Mouse (Mus musculus) embryonic facial prominence, embryonic 14.5 days (tissue): ENCODE results near the gene Art4. TPM values are rescaled to one million over a fixed set of nuclear protein-coding genes. Genes with fewer than 3 reads are reported as not detected.
A peak's percentile ranks its signal among the peaks of the same experiment; 100 is the strongest.
"Not testable (repeated sequence)": the region's sequence is repeated elsewhere in the genome, so short reads cannot be mapped to it uniquely, and the experiment has no call there.

Experiments used
- ATAC-seq: fragments of 200-750 bp; cut with Nextera tagmentation; 2 replicates; pipeline ENCODE4 v1.8.0; 2017; ENCODE audit warnings: low read depth, moderate number of reproducible peaks, moderate TSS enrichment
- DNase-seq: peaks from one replicate; pipeline ENCODE4 v3.0.0-alpha.2; 2015; ENCODE audit warnings: low spot score
- H3K27ac ChIP-seq: fragments of 300-500 bp; sonication (generic); replicated peaks from 2 replicates; pipeline ENCODE4 v1.5.1; 2014; ENCODE audit warnings: low read depth, mild to moderate bottlenecking, low read length, moderate library complexity
- H3K27me3 ChIP-seq: fragments of 300-500 bp; sonication (generic); replicated peaks from 2 replicates; pipeline ENCODE4 v1.6.1; 2014; ENCODE audit warnings: low read length; ENCODE audit not compliant: control insufficient read depth, insufficient read depth
- H3K36me3 ChIP-seq: fragments of 300-500 bp; sonication (generic); 2 replicates; pipeline ENCODE4 v1.6.1; 2014; ENCODE audit warnings: low read length, mixed read lengths; ENCODE audit not compliant: control insufficient read depth, insufficient read depth
- H3K4me1 ChIP-seq: fragments of 300-500 bp; sonication (generic); 2 replicates; pipeline ENCODE4 v1.6.1; 2014; ENCODE audit warnings: antibody characterized with exemption, low read length; ENCODE audit not compliant: control insufficient read depth, insufficient read depth
- H3K4me2 ChIP-seq: fragments of 300-500 bp; sonication (generic); 2 replicates; pipeline ENCODE4 v1.6.1; 2014; ENCODE audit warnings: low read depth, mild to moderate bottlenecking, low read length, moderate library complexity, mixed read lengths
- H3K4me3 ChIP-seq: fragments of 300-500 bp; sonication (generic); 2 replicates; pipeline ENCODE4 v1.5.1; 2014; ENCODE audit warnings: low read depth, mild to moderate bottlenecking, low read length
- H3K9ac ChIP-seq: fragments of 300-500 bp; sonication (generic); 2 replicates; pipeline ENCODE4 v1.6.1; 2014; ENCODE audit warnings: low read depth, mild to moderate bottlenecking, low read length, moderate library complexity, mixed read lengths
- H3K9me3 ChIP-seq: fragments of 300-500 bp; sonication (generic); 2 replicates; pipeline ENCODE4 v1.6.1; 2016; ENCODE audit warnings: low read length; ENCODE audit not compliant: control insufficient read depth
- WGBS: fragments of 180-500 bp; shearing (Covaris S2); extraction: QIAGEN DNeasy Blood & Tissue Kit; methylation state at CpG from one replicate; pipeline ENCODE4 v1.1.7; 2014; 5-methylcytosine and 5-hydroxymethylcytosine counted together
- polyA plus RNA-seq: library from polyadenylated mRNA; unstranded; fragments of >200 nt; fragmentation: Nextera tagmentation; extraction: Ambion mirVana; gene quantifications from 2 replicates; pipeline ENCODE4 v1.2.1, GENCODE M21; 2014

Art4 gene
- polyA plus RNA-seq, 1 experiment from 2014 or later: 2.7 TPM

GRCm38 (mm10) chr6:136898222-136898621 lies 40.7 kb upstream of the Art4 start:
- Histone ChIP-seq H3K9me3 (no peaks in the 10 kb centered on the region), H3K27ac (peak overlapping the region; percentile 52), H3K4me3 (no peak overlapping the region), H3K27me3 (no peaks in the 10 kb centered on the region), H3K4me2 (no peak overlapping the region), H3K36me3 (no peaks in the 10 kb centered on the region), H3K9ac (no peak overlapping the region), H3K4me1 (peaks cover 29% of the 10 kb centered on the region)
- WGBS: 54% methylated on average over 4 of the region's 4 CpGs
- no peak for DNase-seq
- ATAC-seq: no peak

- Histone ChIP-seq H3K4me3 (no peak overlapping the region), H3K4me2 (no peak overlapping the region), H3K27ac (0 out of 2 replicates have a peak overlapping the region, but pooled peaks have one; percentile 52), H3K4me1 (peaks cover 29% of the 10 kb centered on the region), H3K9me3 (no peaks in the 10 kb centered on the region), H3K36me3 (no peaks in the 10 kb centered on the region), H3K27me3 (no peaks in the 10 kb centered on the region), H3K9ac (no peak overlapping the region)
- 50% methylated on average over 4 of the region's 4 CpGs for WGBS
- DNase-seq: peak; percentile 70
- ATAC-seq: no peak
These were observed 40.3 kb upstream of the Art4 start for GRCm38 (mm10) chr6:136897789-136898188.

DNA sequence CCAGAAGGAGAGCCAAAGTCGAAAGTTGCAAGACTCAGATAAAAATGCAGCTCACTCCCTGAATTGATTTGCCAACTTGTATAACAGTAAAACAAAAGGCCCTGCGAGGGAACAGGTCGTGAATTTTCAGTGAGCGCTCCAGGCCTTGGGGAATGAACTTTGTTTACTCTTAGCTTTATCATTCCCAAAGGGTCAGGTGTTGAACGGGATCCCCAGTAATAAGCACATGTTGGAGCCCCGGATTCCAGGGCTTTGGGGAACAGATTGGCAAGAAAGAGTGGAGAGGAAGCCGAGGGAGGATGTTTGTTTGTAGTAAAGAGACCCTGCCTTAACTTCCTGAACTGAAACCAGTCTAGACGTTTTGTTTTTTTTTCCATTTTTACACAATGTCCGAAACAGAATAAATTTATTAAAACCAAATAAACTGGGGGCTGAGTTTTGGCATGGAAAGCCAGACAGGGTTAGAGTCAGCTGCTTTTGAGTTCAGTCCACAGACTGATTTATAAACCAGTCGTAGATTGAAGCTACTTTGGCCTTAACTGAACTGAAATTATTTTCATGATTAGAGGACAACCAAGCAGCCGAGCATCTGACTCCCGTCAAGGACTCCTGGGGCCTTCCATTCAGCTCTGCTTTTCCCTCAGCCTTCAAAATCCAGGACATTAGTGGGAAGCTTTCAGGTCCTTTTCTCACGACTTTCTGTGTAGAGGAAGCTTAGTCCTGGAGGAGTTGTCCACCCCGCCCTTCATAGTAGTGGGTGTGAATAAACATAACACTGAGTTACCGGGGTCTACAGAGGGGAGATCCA lies 37.2 kb upstream of the Art4 start:
- WGBS: 42% methylated on average over 15 of the region's 15 CpGs
- no peaks in the 10 kb centered on the region for H3K9me3 ChIP-seq
- no peak overlapping the region for H3K9ac ChIP-seq
- DNase-seq (peak; percentile 50), ATAC-seq (no peak)
- no peaks in the 10 kb centered on the region for H3K27me3 ChIP-seq
- H3K4me1 ChIP-seq: peaks cover 29% of the 10 kb centered on the region
- no peaks in the 10 kb centered on the region for H3K36me3 ChIP-seq
- H3K4me3 ChIP-seq: no peak overlapping the region
- H3K27ac ChIP-seq: peak overlapping the region; percentile 67
- H3K4me2 ChIP-seq: no peak overlapping the region

DNA sequence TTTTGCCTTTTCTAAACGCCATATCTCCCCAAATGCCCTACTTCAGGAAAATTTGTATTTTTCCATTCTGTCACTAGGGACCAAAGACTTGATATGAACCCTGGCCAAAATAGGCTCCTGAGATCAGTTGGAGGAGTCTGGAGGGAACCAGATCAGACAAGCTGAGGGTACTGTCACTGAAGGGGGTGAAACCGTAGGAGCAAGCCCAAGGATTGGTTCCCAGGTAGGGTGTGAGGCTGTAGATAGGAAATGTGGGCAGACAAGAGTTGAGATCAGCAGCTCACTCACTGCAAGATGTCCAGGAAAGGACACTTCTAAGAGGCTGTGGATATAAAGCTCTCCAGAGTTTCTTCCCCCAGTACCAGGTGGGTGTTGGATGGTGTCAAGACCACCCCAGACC lies 34.5 kb upstream of the Art4 start:
- Histone ChIP-seq H3K9ac (no peak overlapping the region), H3K9me3 (no peaks in the 10 kb centered on the region), H3K27me3 (no peaks in the 10 kb centered on the region), H3K4me2 (no peak overlapping the region), H3K4me1 (peaks cover 17% of the 10 kb centered on the region), H3K4me3 (no peak overlapping the region), H3K36me3 (no peaks in the 10 kb centered on the region), H3K27ac (no peak overlapping the region)
- DNase-seq (no peak), ATAC-seq (no peak)
- WGBS: 89% methylated on average over 2 of the region's 2 CpGs

DNA sequence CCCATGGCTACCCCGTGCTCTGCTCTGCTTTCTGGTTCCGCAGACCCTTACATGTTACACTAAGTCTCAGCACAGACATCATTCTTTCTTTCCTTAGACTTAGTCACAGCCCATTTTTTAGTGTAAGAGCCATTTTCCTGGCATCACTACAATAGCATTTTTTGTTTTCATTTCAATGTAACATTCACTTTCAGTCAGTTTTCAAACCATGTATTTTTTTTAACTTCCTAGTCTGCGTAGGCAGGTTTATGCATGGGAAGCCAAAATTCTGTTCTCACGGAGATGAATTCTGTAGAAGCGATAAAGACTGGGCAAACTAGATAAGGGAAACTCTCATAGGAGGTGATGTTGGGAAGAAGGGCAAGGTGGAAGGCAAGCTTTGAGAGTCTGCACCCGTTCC lies 32.0 kb upstream of the Art4 start:
- Histone ChIP-seq H3K27me3 (no peaks in the 10 kb centered on the region), H3K27ac (no peak overlapping the region), H3K9me3 (no peaks in the 10 kb centered on the region), H3K9ac (no peak overlapping the region), H3K4me2 (no peak overlapping the region), H3K4me1 (peaks cover 4% of the 10 kb centered on the region), H3K36me3 (no peaks in the 10 kb centered on the region), H3K4me3 (no peak overlapping the region)
- ATAC-seq (no peak), DNase-seq (no peak)
- WGBS: 89% methylated on average over 6 of the region's 6 CpGs

DNA sequence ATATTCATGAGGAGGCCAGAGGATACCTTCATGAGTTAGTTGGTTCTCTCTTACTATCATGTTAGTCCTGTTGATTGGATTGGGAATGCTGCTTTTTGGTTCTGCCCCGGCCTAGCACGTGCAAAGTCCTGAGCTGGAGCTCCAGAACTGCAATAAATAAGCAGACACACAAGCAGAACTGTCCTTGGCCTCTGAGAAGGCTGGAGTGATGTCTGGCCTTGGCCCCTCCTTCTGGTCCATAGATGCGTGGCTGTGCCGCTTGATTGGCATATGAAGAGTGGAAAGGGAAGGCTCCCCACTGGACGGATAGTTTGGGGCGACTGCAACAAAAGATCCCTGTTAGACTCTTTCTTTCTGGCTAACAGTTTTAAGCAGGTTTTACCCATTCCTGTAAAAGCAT lies 31.5 kb upstream of the Art4 start:
- no peak overlapping the region for H3K4me3 ChIP-seq

DNA sequence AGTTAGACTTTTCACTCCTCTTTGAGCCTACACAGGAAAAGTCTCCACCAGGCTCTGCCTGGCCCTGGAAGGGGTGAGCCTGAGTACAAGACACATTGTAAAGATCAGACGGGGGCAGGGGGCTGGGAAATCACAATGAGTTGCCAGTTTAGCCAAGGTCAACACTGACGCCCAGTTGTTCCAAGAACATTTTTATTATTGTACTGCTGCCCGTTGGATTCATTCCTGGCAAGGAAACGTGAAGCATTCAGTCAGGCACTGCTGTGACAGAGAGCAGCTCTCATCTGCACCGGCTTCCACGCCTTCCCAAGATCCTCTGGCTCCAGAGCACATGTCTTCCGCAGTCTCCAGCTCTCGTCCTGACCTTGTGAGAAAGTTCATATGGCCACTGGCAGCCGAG lies 30.3 kb upstream of the Art4 start:
- Histone ChIP-seq H3K9me3 (no peaks in the 10 kb centered on the region), H3K4me1 (0 out of 2 replicates have a peak, but pooled peaks cover 6% of the 10 kb centered on the region), H3K27ac (no peak overlapping the region), H3K36me3 (no peaks in the 10 kb centered on the region), H3K4me3 (no peak overlapping the region), H3K4me2 (no peak overlapping the region), H3K9ac (no peak overlapping the region), H3K27me3 (no peaks in the 10 kb centered on the region)
- WGBS: 64% methylated on average over 9 of the region's 9 CpGs
- DNase-seq: no peak
- no peak for ATAC-seq

More for the DNA sequence above, 31.5 kb upstream of the Art4 start:
- DNase-seq: no peak
- H3K27ac ChIP-seq: no peak overlapping the region
- no peaks in the 10 kb centered on the region; the same call in 1 of the 2 replicates for H3K4me1 ChIP-seq
- WGBS: 82% methylated on average over 6 of the region's 6 CpGs
- H3K9ac ChIP-seq: no peak overlapping the region
- H3K9me3 ChIP-seq: no peaks in the 10 kb centered on the region
- H3K36me3 ChIP-seq: no peaks in the 10 kb centered on the region
- ATAC-seq: no peak
- no peak overlapping the region for H3K4me2 ChIP-seq
- H3K27me3 ChIP-seq: no peaks in the 10 kb centered on the region

GRCm38 (mm10) chr6:136884766-136885165 lies 27.2 kb upstream of the Art4 start:
- not testable (repeated sequence) for H3K4me1 ChIP-seq, ATAC-seq, H3K4me2 ChIP-seq, H3K9ac ChIP-seq, H3K27ac ChIP-seq, H3K36me3 ChIP-seq, H3K9me3 ChIP-seq, DNase-seq, H3K27me3 ChIP-seq, H3K4me3 ChIP-seq
- WGBS: 25% methylated on average over 1 of the region's 1 CpGs

GRCm38 (mm10) chr6:136883961-136884360 lies 26.4 kb upstream of the Art4 start:
- no peak for ATAC-seq
- 94% methylated on average over 6 of the region's 6 CpGs for WGBS
- 0 out of 2 replicates have a peak, but pooled peaks cover 6% of the 10 kb centered on the region for H3K4me1 ChIP-seq

More at GRCm38 (mm10) chr6:136883961-136884360, 26.4 kb upstream of the Art4 start:
- H3K4me3 ChIP-seq: no peak overlapping the region
- no peak overlapping the region for H3K4me2 ChIP-seq
- no peaks in the 10 kb centered on the region for H3K27me3 ChIP-seq
- no peaks in the 10 kb centered on the region for H3K36me3 ChIP-seq
- no peak overlapping the region for H3K27ac ChIP-seq
- no peak overlapping the region for H3K9ac ChIP-seq
- H3K9me3 ChIP-seq: no peaks in the 10 kb centered on the region
- no peak for DNase-seq
